ENCODE assay signal across 19 mouse cellular contexts in the genomic region with DNA sequence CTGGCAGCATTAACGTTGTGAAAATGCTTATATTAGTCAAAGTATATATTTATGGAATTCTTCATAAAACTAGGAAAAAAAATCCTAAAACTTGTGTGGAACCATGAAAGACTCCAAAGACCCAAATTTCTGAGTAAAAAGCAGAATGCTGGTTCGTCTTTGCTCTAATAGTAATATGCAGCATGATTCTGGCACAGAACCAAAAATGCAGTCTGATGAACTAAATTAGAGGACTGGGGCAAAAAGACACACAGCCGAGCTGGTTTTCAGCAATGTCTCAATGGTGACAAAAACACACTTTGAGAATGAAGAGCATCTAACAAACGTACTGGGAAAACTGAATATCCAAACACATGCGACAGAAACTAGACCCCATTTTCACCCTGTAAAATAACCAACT. TPM values are rescaled to one million over a fixed set of nuclear protein-coding genes. Genes with fewer than 3 reads are reported as not detected.
DNase-seq lines count a peak whose midpoint lies in the region; ATAC-seq and TF ChIP-seq lines count a peak whose summit lies in the region.
"Had no signal": no experiment of that assay in that cellular context is flagged by ENCODE, and none has a peak within 500 bp of the region (broad histone marks: within the 10 kb centered on the region; RNA-seq: fewer than 3 reads in every experiment).

No protein-coding gene starts in this region.

- 0 out of 2 replicates have a peak, but pooled peaks cover 2% of the 10 kb centered on the region for H3K4me1 ChIP-seq in forebrain, embryonic 14.5 days (ENCODE audit: control insufficient read depth, insufficient read depth, low read length)
- H3K4me1 ChIP-seq in forebrain, embryonic 16.5 days (replicated peaks; ENCODE audit: control insufficient read depth, insufficient read depth, low read length) = no peaks in the 10 kb centered on the region
- no peaks in the 10 kb centered on the region for H3K4me1 ChIP-seq in lung, embryonic 14.5 days (ENCODE audit: insufficient read depth)
- H3K4me1 ChIP-seq: embryonic facial prominence, embryonic 12.5 days; forebrain, embryonic 12.5 days; heart, embryonic 13.5 days; hindbrain, embryonic 13.5 days; intestine, embryonic 15.5 days had no signal

- TF ChIP-seq POLR2A in brain, embryonic 14.5 days (IDR thresholded peaks at IDR 0.05; ENCODE audit: borderline replicate concordance, extremely low read depth, insufficient read depth, insufficient read length, poor library complexity, severe bottlenecking) = no peak

- H3K9ac ChIP-seq in forebrain, embryonic 14.5 days (ENCODE audit: low read length) = no peak overlapping the region
- no peak overlapping the region for H3K9ac ChIP-seq in forebrain, embryonic 16.5 days (replicated peaks; ENCODE audit: low read depth, low read length)
- H3K9ac ChIP-seq in lung, embryonic 14.5 days = no peak overlapping the region
- H3K9ac ChIP-seq: embryonic facial prominence, embryonic 12.5 days; forebrain, embryonic 12.5 days; heart, embryonic 13.5 days; hindbrain, embryonic 13.5 days; intestine, embryonic 15.5 days had no signal

- no peaks in the 10 kb centered on the region for H3K9me3 ChIP-seq in forebrain, embryonic 14.5 days (replicated peaks; ENCODE audit: control insufficient read depth, low read length)
- no peaks in the 10 kb centered on the region for H3K9me3 ChIP-seq in forebrain, embryonic 16.5 days (ENCODE audit: control insufficient read depth, low read length)
- H3K9me3 ChIP-seq in lung, embryonic 14.5 days (ENCODE audit: low read depth, low read length) = no peaks in the 10 kb centered on the region
- H3K9me3 ChIP-seq: embryonic facial prominence, embryonic 12.5 days; forebrain, embryonic 12.5 days; heart, embryonic 13.5 days; hindbrain, embryonic 13.5 days; intestine, embryonic 15.5 days had no signal

- no peaks in the 10 kb centered on the region for H3K27me3 ChIP-seq in forebrain, embryonic 14.5 days (replicated peaks; ENCODE audit: control insufficient read depth, insufficient read depth, low read length)
- no peaks in the 10 kb centered on the region for H3K27me3 ChIP-seq in forebrain, embryonic 16.5 days (replicated peaks; ENCODE audit: control insufficient read depth, insufficient read depth, low read length)
- H3K27me3 ChIP-seq in lung, embryonic 14.5 days (ENCODE audit: insufficient read depth, low read length) = no peaks in the 10 kb centered on the region
- H3K27me3 ChIP-seq: embryonic facial prominence, embryonic 12.5 days; forebrain, embryonic 12.5 days; heart, embryonic 13.5 days; hindbrain, embryonic 13.5 days; intestine, embryonic 15.5 days had no signal

- no peak for ATAC-seq in forebrain, embryonic 14.5 days
- ATAC-seq in forebrain, embryonic 16.5 days = no peak
- no peak for ATAC-seq in lung, embryonic 14.5 days (ENCODE audit: insufficient read depth)
- ATAC-seq: intestine, embryonic 15.5 days had no signal

- no peak overlapping the region for H3K4me3 ChIP-seq in forebrain, embryonic 14.5 days (ENCODE audit: low read depth, low read length)
- H3K4me3 ChIP-seq in forebrain, embryonic 16.5 days (replicated peaks; ENCODE audit: low read length) = no peak overlapping the region
- H3K4me3 ChIP-seq in lung, embryonic 14.5 days (ENCODE audit: low read depth, low read length) = no peak overlapping the region
- H3K4me3 ChIP-seq: embryonic facial prominence, embryonic 12.5 days; forebrain, embryonic 12.5 days; gastrocnemius, adult 2 months; heart, embryonic 13.5 days; hindbrain, embryonic 13.5 days; intestine, embryonic 15.5 days had no signal

- peak; percentile 33 for DNase-seq in forebrain, embryonic 14.5 days (ENCODE audit: low spot score)
- DNase-seq in lung, embryonic 14.5 days = peak; percentile 67
- DNase-seq in lung, postnatal 10 days = no peak
- DNase-seq in Muller cell, postnatal 12 days (ENCODE audit: inconsistent ontology term) = peak; percentile 22
- DNase-seq in brain, embryonic 14.5 days (ENCODE audit: low read depth) = peak; percentile 9
- DNase-seq: adrenal gland, adult 8-10 months; adrenal gland, postnatal 36 days; cerebellum, adult 11 months; cerebellum, adult 9-10 months; embryo, embryonic 11 days; gastrocnemius, adult 2 months; gastrocnemius, postnatal 25 days; heart, postnatal 4 days had no signal

- no peak overlapping the region for H3K4me2 ChIP-seq in forebrain, embryonic 14.5 days (ENCODE audit: low read length)
- no peak overlapping the region for H3K4me2 ChIP-seq in forebrain, embryonic 16.5 days (ENCODE audit: low read length)
- no peak overlapping the region for H3K4me2 ChIP-seq in lung, embryonic 14.5 days
- H3K4me2 ChIP-seq: embryonic facial prominence, embryonic 12.5 days; forebrain, embryonic 12.5 days; heart, embryonic 13.5 days; hindbrain, embryonic 13.5 days; intestine, embryonic 15.5 days had no signal

- H3K27ac ChIP-seq in forebrain, embryonic 14.5 days (ENCODE audit: low read depth, low read length) = no peak overlapping the region
- H3K27ac ChIP-seq in forebrain, embryonic 16.5 days (ENCODE audit: low read length) = no peak overlapping the region
- no peak overlapping the region for H3K27ac ChIP-seq in lung, embryonic 14.5 days (ENCODE audit: low read depth)
- H3K27ac ChIP-seq: embryonic facial prominence, embryonic 12.5 days; forebrain, embryonic 12.5 days; gastrocnemius, adult 2 months; heart, embryonic 13.5 days; hindbrain, embryonic 13.5 days; intestine, embryonic 15.5 days had no signal

- 61% methylated on average over 5 of the region's 5 CpGs for WGBS in forebrain, embryonic 14.5 days
- WGBS in forebrain, embryonic 16.5 days = 47% methylated on average over 5 of the region's 5 CpGs
- WGBS in lung, embryonic 14.5 days = 53% methylated on average over 5 of the region's 5 CpGs

- H3K36me3 ChIP-seq in forebrain, embryonic 14.5 days (ENCODE audit: control insufficient read depth, insufficient read depth, low read length) = no peaks in the 10 kb centered on the region
- no peaks in the 10 kb centered on the region for H3K36me3 ChIP-seq in forebrain, embryonic 16.5 days (ENCODE audit: control insufficient read depth, insufficient read depth)
- no peaks in the 10 kb centered on the region for H3K36me3 ChIP-seq in lung, embryonic 14.5 days (ENCODE audit: insufficient read depth)
- H3K36me3 ChIP-seq: embryonic facial prominence, embryonic 12.5 days; forebrain, embryonic 12.5 days; heart, embryonic 13.5 days; hindbrain, embryonic 13.5 days; intestine, embryonic 15.5 days had no signal

- no peak for TF ChIP-seq CTCF in lung, embryonic 14.5 days (IDR thresholded peaks at IDR 0.05; ENCODE audit: low read depth)
- no peak for TF ChIP-seq CTCF in brain, embryonic 14.5 days (IDR thresholded peaks at IDR 0.05; ENCODE audit: borderline replicate concordance, extremely low read depth, insufficient read depth, insufficient read length)

RNA-seq across cellular contexts. Expression of gene P2ry1, which starts 37.3 kb away (rescaled TPM):
- polyA plus RNA-seq in forebrain, embryonic 14.5 days (2014; fragmentation: Nextera tagmentation; extraction: Ambion mirVana) = 1.3 and 3.2 TPM in 2 replicates
- polyA plus RNA-seq in forebrain, embryonic 16.5 days (2015; fragmentation: Nextera tagmentation; extraction: Ambion mirVana) = 4.5 and 5.2 TPM in 2 replicates
- 6.0 and 6.3 TPM in 2 replicates for polyA plus RNA-seq in lung, embryonic 14.5 days (2014; fragmentation: Nextera tagmentation; extraction: Ambion mirVana)
- polyA plus RNA-seq in brain, embryonic 14.5 days (2012; rRNA removed) = 1.7 and 2.9 TPM in 2 replicates
